Mouse (Mus musculus) stomach, embryonic 14.5 days (tissue): ENCODE measurements around the gene Sertad3. TPM values are rescaled to one million over a fixed set of nuclear protein-coding genes. Genes with fewer than 3 reads are reported as not detected.
A peak's percentile ranks its signal among the peaks of the same experiment; 100 is the strongest.

Experiments
- ATAC-seq: fragments of 200-750 bp; cut with Nextera tagmentation; 2 replicates; pipeline ENCODE4 v1.8.0; 2017; ENCODE audit warnings: low read depth, moderate TSS enrichment; ENCODE audit not compliant: insufficient number of reproducible peaks, insufficient read depth, low FRiP score
- H3K27ac ChIP-seq: fragments of 300-500 bp; sonication (generic); 2 replicates; pipeline ENCODE4 v1.5.1; 2014; ENCODE audit warnings: mild to moderate bottlenecking, low read length, moderate library complexity, mixed read lengths
- H3K27me3 ChIP-seq: fragments of 300-500 bp; sonication (generic); 2 replicates; pipeline ENCODE4 v1.6.1; 2014; ENCODE audit warnings: low read length, control low read depth, mixed read lengths; ENCODE audit not compliant: control insufficient read depth, insufficient read depth
- H3K36me3 ChIP-seq: fragments of 300-500 bp; sonication (generic); 2 replicates; pipeline ENCODE4 v1.6.1; 2014; ENCODE audit warnings: mild to moderate bottlenecking, control low read depth, low read length, moderate library complexity, mixed read lengths; ENCODE audit not compliant: control insufficient read depth, insufficient read depth
- H3K4me1 ChIP-seq: fragments of 300-500 bp; sonication (generic); 2 replicates; pipeline ENCODE4 v1.6.1; 2014; ENCODE audit warnings: low read length, control low read depth, mixed read lengths; ENCODE audit not compliant: control insufficient read depth, insufficient read depth
- H3K4me2 ChIP-seq: fragments of 300-500 bp; sonication (generic); replicated peaks from 2 replicates; pipeline ENCODE4 v1.6.1; 2014; ENCODE audit warnings: low read depth, low read length, control low read depth
- H3K4me3 ChIP-seq: fragments of 300-500 bp; sonication (generic); 2 replicates; pipeline ENCODE4 v1.5.1; 2014; ENCODE audit warnings: low read depth, low read length, control low read depth
- H3K9ac ChIP-seq: fragments of 300-500 bp; sonication (generic); replicated peaks from 2 replicates; pipeline ENCODE4 v1.6.1; 2014; ENCODE audit warnings: low read depth, mild to moderate bottlenecking, control low read depth, low read length, moderate library complexity, mixed read lengths
- H3K9me3 ChIP-seq: fragments of 300-500 bp; sonication (generic); 2 replicates; pipeline ENCODE4 v1.6.1; 2016; ENCODE audit warnings: low read depth, low read length, control low read depth; ENCODE audit not compliant: control insufficient read depth
- WGBS: fragments of 180-500 bp; shearing (Covaris S2); extraction: QIAGEN DNeasy Blood & Tissue Kit; methylation state at CpG from one replicate; pipeline ENCODE4 v1.1.7; 2014; 5-methylcytosine and 5-hydroxymethylcytosine counted together
- polyA plus RNA-seq: library from polyadenylated mRNA; unstranded; fragments of >200 nt; fragmentation: Nextera tagmentation; extraction: Ambion mirVana; gene quantifications from 2 replicates; pipeline ENCODE4 v1.2.1, GENCODE M21; 2014

The Sertad3 gene
- polyA plus RNA-seq = 29.5 and 32.9 TPM in 2 replicates

DNA sequence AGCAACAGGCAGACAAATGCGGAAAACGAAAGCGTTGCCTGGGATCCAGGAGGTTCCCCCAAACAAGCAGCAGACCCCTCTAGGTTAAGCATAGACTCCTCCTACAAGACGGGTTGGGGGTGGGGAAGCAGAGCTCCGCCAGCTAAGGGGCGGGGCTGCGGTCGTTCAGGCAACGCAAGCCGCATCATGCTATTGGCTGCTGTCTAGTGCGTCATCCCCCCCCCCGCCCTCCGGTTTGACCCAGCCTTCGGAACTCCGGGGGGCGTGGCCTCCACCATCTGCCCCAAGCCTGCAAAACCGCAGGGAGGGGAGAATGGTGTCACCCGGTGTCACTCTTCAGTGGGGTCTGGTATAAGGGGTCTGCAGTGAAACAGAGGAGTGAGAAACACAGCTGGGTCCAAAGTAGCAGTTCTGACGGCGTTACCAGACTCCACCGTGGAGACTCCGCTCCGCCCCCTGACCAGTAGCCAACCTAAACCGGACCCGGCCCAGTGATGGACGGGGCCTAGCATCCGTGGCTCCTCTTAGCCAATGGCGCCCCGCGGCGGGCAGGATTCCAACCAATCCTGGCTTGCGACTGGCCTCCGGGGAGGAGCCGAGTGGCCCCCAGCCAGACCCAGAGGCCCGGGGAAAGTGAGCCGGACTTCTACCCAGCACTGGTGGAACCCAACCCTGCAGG, at the start of gene Sertad3:
Gene Sertad3 (plus strand): TSS at position 613 of the 679 bp plus-strand sequence.
- Histone ChIP-seq H3K4me2 (peak within 1 kb of the TSS; percentile 53), H3K4me3 (peak within 1 kb of the TSS; percentile 82), H3K4me1 (0 out of 2 replicates have a peak, but pooled peaks cover 3% of the 10 kb centered on the region), H3K27ac (peak within 1 kb of the TSS; percentile 95), H3K9me3 (no peaks in the 10 kb centered on the region), H3K36me3 (peaks cover 14% of the 10 kb centered on the region; the same call in 1 of the 2 replicates), H3K27me3 (no peaks in the 10 kb centered on the region), H3K9ac (peak within 1 kb of the TSS; percentile 41)
- ATAC-seq = peak; percentile 90
- under 1% methylated on average over 36 of the region's 36 CpGs for WGBS

DNA sequence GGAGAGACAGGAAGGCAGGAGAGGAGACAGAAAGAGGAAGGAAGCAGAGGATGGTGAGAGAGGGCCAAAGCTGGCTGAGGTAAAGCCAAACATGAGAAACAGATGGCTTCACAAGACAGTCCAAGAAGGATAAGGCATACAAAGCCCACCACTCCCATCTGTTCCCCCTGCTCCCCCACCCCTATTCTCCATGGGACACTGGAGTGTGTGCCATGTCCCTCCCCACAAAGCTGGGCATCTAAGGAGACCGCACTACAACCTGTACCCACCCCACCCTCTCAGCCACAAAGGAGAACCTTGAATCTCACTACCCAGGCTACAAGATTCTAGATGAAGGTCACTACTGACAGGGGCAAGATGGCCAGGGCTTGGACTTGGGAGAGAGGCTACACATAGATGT, 46.2 kb upstream of the Sertad3 start:
- no peaks in the 10 kb centered on the region for H3K27me3 ChIP-seq
- H3K9ac ChIP-seq = no peak overlapping the region
- H3K9me3 ChIP-seq = peaks cover 8% of the 10 kb centered on the region; the same call in 1 of the 2 replicates
- H3K27ac ChIP-seq = no peak overlapping the region
- 87% methylated on average over 1 of the region's 1 CpGs for WGBS
- no peaks in the 10 kb centered on the region for H3K4me1 ChIP-seq
- no peaks in the 10 kb centered on the region for H3K36me3 ChIP-seq
- no peak for ATAC-seq
- no peak overlapping the region for H3K4me3 ChIP-seq
- no peak overlapping the region for H3K4me2 ChIP-seq

DNA sequence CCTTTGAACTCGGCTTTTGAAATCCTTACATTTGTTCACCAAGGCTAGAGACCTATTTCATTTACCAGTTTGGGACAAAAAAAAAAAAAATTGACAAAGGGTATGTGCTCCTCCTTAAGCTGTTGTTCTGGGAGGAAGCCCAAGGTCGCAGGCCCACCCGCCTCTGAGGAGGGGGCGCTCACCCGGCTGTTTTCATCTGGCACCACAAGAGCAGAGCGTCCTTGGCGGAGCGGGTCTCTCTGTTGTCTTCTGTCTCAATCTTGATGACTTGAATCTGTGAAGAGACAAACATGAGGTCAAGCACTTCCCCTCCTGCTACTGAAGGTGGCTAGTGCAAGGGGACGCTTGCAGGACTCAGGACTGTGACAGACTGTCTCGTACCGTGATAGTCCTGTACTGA, 45.6 kb upstream of the Sertad3 start:
- H3K9me3 ChIP-seq = peaks cover 6% of the 10 kb centered on the region; the same call in 1 of the 2 replicates
- H3K4me3 ChIP-seq = no peak overlapping the region
- no peak overlapping the region for H3K4me2 ChIP-seq
- no peaks in the 10 kb centered on the region for H3K4me1 ChIP-seq
- H3K36me3 ChIP-seq = no peaks in the 10 kb centered on the region
- no peak for ATAC-seq
- H3K27me3 ChIP-seq = no peaks in the 10 kb centered on the region
- WGBS = 74% methylated on average over 11 of the region's 11 CpGs
- no peak overlapping the region for H3K27ac ChIP-seq
- no peak overlapping the region for H3K9ac ChIP-seq

DNA sequence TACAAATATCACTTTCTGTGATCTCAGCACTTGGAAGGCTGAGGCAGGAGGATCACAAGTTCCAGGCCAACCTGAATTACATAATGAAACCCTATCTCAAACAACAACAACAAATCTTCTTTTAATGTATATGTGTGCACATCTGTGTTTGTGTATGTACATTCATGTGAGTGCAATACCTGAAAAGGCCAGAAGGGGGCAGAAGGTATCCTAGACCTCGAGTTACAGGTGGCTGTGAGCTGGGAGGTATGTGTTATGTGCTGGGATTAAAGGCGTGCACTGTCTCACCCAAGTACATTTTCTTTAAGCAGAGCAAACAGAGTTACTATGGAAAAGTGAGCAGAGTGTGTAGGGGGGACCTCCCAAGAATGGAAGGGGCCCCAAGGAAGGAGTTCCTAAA, 44.4 kb upstream of the Sertad3 start:
- Histone ChIP-seq H3K4me1 (no peaks in the 10 kb centered on the region), H3K27ac (no peak overlapping the region), H3K27me3 (no peaks in the 10 kb centered on the region), H3K36me3 (no peaks in the 10 kb centered on the region), H3K9ac (no peak overlapping the region), H3K4me2 (no peak overlapping the region), H3K4me3 (no peak overlapping the region), H3K9me3 (peaks cover 6% of the 10 kb centered on the region; the same call in 1 of the 2 replicates)
- ATAC-seq = no peak
- WGBS = 56% methylated on average over 2 of the region's 2 CpGs

DNA sequence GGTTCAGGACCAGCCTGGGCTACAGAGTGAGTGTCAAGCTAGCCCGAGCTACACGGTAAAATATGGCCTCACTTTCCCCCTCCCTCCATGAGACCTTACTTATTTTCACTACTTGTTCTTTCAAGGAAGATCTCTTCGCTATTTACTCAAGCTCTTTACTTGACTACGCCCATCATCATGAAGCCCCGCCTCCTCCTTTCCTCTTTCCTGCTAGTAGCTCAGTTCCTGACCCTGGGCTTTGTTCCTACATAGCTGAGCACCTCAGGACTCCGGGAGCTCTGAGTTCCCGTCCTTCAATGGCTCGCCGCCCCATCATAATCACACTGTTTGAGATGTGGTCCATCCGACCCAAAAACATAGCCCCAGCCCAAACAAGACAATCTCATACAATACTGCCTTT, 40.2 kb upstream of the Sertad3 start:
- no peaks in the 10 kb centered on the region for H3K36me3 ChIP-seq
- peaks cover 3% of the 10 kb centered on the region; the same call in 1 of the 2 replicates for H3K27me3 ChIP-seq
- no peak overlapping the region for H3K9ac ChIP-seq
- ATAC-seq = peak; percentile 28; the same call in 1 of the 2 replicates
- no peak overlapping the region for H3K4me2 ChIP-seq
- H3K4me3 ChIP-seq = no peak overlapping the region
- H3K4me1 ChIP-seq = no peaks in the 10 kb centered on the region
- 33% methylated on average over 10 of the region's 10 CpGs for WGBS
- H3K27ac ChIP-seq = no peak overlapping the region
- H3K9me3 ChIP-seq = peaks cover 6% of the 10 kb centered on the region; the same call in 1 of the 2 replicates

DNA sequence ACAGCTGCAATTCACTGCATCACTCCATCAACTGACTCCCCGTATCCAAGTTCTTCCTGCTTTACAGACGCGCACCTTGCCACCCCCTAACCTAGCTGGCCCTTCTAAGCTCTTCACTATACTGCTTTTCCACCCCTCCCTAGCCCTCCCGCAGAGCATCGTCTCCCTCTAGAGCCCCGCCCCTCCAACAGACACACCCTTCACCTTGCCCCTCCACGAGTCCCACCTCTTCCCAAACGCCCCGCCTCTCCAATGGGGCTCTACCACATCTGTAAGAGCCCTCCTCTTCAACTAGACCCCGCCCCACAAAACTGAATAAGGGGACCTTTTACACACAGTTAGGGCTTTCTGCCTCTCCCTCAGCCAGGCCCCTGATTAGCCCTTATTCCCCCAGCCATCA, 39.8 kb upstream of the Sertad3 start:
- Histone ChIP-seq H3K36me3 (no peaks in the 10 kb centered on the region), H3K4me2 (no peak overlapping the region), H3K27ac (no peak overlapping the region), H3K4me3 (no peak overlapping the region), H3K9ac (no peak overlapping the region), H3K27me3 (peaks cover 3% of the 10 kb centered on the region; the same call in 1 of the 2 replicates), H3K9me3 (peaks cover 6% of the 10 kb centered on the region; the same call in 1 of the 2 replicates), H3K4me1 (no peaks in the 10 kb centered on the region)
- ATAC-seq = peak; percentile 28; the same call in 1 of the 2 replicates
- WGBS = 10% methylated on average over 10 of the region's 10 CpGs

DNA sequence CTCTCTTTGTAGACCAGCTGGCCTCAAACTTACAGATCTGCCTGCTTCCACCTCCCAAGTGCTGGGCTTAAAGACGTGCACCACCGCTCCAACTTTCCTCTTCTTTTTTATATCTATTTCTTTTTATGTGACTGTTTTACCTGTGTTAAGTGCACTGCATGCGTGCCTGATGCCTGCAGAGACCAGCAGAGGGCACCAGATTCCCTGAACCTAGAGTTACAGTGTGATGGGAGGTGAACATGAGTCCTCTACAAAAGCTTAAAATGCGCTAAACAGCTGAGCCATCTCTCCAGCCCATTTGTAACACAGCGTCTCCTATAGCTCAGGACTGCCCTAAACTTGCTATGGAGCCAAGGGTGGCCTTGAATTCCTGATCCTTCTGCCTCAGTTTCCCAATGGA, 36.0 kb upstream of the Sertad3 start:
- no peak for ATAC-seq
- no peak overlapping the region for H3K4me2 ChIP-seq

DNA sequence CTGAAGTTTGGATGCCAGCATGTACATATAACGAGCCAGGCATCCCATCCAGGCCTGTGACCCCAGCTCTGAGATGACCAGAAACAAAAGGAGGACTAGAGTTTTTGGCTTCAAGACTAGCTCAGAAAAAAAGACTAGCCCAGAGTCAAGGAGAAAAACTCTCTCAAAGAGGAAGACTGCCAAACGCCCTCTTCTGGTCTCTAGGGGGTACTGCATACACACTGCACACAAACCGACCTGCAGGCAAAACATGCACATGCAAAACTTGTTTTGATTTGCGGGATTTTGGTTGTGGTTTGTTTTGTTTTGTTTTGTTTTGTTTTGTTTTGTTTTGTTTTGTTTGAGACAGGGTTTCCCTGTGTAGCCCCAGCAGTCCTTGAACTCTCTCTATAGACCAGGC, 33.6 kb upstream of the Sertad3 start:
- H3K9ac ChIP-seq = no peak overlapping the region
- no peak overlapping the region for H3K4me2 ChIP-seq
- no peak overlapping the region for H3K4me3 ChIP-seq
- no peaks in the 10 kb centered on the region for H3K4me1 ChIP-seq
- no peaks in the 10 kb centered on the region for H3K36me3 ChIP-seq
- 79% methylated on average over 4 of the region's 4 CpGs for WGBS
- ATAC-seq = no peak
- no peak overlapping the region for H3K27ac ChIP-seq
- no peaks in the 10 kb centered on the region; the same call in 1 of the 2 replicates for H3K27me3 ChIP-seq
- no peaks in the 10 kb centered on the region for H3K9me3 ChIP-seq

More for the DNA sequence above, 36.0 kb upstream of the Sertad3 start:
- H3K4me1 ChIP-seq = no peaks in the 10 kb centered on the region
- 58% methylated on average over 5 of the region's 5 CpGs for WGBS
- no peak overlapping the region for H3K9ac ChIP-seq
- H3K36me3 ChIP-seq = no peaks in the 10 kb centered on the region
- H3K4me3 ChIP-seq = no peak overlapping the region
- no peak overlapping the region for H3K27ac ChIP-seq
- H3K9me3 ChIP-seq = no peaks in the 10 kb centered on the region
- H3K27me3 ChIP-seq = peaks cover 3% of the 10 kb centered on the region; the same call in 1 of the 2 replicates
